Mouse (Mus musculus): ENCODE measurements at regions not wholly inside any gene's neighbourhood (a gene's known extent, or its start where the extent isn't known, plus 50 kb on each side); places are given as distances from the start of the nearest gene placed in this dataset.

GRCm38 (mm10) chr13:5956145-5956544 lies 94.9 kb downstream of the Klf6 start:
- no peak for TF ChIP-seq CTCF (IDR thresholded peaks at IDR 0.05; ENCODE audit: low read depth)
- no peak for TF ChIP-seq EP300 (IDR thresholded peaks at IDR 0.05; ENCODE audit: low read depth)
